Mouse (Mus musculus) ovary, adult 18-20 months (tissue): ENCODE measurements around the gene Cd52.
A peak's percentile ranks its signal among the peaks of the same experiment; 100 is the strongest.
"Not testable (repeated sequence)": the region's sequence is repeated elsewhere in the genome, so short reads cannot be mapped to it uniquely, and the experiment has no call there.

ENCODE experiments used
- DNase-seq: peaks from one replicate; pipeline ENCODE4 v3.0.0; 2022; ENCODE audit warnings: low spot score, mixed read lengths

Cd52 gene

DNA sequence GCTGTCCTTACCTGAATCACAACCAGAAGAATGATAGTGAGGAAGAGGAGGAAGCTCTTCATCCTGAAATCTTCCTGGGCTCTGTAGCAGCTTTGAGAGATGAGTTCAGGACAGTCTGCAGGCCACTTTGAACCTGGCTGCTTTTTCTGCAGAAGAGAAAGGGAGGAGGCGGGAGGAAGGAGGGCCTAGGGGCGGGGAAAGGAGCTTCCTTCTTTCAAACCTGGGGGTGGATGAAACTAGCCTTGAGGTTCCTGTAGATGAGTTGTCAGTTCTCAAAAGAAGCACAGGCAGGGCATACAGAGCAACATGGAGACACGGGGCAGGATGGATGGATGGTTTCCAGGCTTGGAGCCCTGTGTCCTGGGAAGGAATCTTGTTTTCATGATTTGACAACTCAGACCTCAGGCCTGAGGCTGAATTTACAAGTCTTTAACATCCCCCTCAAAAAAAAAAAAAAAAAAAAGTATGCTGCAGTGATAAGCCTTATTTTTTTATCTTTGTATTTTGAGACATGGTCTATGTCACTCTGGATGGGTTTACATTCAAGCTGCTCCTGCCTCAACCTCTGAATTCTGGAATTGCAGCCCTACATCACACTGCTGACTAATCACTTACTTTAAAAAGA is at the start of gene Cd52:
Gene Cd52 (minus strand): TSS at position 160 of the 625 bp plus-strand sequence.
- DNase-seq: no peak

DNA sequence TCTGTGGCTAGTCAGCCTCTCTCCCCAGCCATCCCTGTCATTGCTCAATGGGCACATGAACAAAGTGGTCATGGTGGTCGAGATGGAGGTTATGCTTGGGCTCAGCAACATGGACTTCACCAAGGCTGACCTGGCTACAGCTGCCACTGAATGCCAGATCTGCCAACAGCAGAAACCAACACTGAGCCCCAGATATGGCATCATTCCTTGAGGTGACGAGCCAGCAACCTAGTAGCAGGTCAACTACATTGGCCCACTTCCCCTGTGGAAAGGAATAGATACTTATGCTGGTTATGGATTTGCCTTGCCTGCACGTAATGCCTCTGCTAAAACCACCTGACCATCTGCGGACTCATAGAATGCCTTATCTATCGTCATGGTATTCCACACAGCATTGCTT is 49.4 kb upstream of the Cd52 start:
- not testable (repeated sequence) for DNase-seq

DNA sequence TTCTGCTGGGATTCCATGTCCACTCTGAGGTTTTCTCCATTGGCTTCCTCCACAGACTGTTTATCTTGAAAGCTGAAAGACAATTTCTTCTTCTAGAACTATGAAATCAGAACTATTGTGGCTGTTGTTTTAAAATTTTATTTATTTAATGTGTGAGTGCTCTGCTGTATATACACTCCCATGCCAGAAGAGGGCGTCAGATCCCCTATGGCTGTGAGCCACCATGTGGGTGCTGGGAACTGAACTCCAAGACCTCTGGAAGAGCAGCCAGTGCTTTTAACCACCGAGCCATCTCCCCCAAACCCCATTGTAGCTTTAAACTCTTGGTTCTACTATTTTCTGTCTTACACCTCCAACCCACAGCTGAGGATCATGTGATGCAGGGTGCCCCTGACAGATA is 44.0 kb upstream of the Cd52 start:
- DNase-seq: no peak

DNA sequence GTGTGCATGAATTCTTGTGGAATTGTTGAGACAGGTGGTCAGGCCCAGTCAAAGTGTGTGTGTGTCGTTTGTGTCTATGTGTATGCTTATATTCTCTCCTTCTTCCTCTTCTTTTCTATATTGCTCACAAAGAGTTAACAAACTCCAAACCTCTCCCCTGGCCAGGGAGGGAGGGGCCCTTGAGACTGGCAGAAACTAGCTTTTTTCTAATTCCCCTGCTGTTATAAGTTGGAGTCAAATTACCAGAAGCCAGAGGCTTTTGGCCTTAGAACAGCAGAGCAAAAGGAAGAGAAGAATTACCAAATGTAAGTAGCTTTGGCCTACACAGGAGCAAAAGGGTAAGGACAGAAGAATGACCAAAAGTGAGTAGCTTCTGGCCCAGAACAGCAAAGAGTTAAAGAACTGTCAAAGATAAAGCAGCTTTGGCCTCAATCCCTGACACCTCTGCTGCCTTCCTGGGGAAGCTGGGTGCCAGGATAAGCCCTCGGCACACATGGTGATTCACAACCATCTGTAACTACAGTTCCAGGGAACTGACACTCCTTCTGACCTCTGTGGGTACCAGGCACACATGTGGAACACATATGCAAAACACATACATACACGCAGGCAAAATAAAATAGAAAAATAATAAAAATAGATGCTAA is 41.5 kb upstream of the Cd52 start:
- no peak for DNase-seq

DNA sequence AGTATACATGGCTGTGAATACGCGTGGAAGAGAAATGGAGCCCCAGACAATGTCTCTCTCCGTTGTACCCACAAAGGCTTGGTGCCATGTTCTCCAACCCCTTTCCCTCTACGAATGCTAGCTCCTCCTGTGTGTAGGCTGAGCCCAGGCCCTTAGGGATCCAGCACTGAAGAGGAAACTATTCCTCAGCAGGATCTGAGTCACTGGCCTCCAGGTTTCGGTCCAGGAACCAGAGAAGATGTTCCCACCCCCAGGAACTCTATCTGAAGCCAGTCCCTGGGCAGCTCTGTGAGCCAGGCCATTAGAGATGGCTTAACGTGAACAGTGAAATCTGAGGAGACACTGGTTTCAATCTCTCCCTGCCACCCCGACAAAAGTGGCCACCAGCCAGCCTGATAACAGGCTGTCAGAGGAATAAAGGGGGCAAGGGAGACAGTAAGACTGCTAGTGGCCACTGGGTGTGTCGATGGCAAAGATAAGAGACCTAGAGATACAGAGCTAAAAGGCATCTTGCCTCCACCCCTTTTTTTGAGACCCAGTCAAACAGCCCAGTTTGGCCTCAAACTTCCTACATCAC is 37.7 kb upstream of the Cd52 start:
- no peak for DNase-seq

DNA sequence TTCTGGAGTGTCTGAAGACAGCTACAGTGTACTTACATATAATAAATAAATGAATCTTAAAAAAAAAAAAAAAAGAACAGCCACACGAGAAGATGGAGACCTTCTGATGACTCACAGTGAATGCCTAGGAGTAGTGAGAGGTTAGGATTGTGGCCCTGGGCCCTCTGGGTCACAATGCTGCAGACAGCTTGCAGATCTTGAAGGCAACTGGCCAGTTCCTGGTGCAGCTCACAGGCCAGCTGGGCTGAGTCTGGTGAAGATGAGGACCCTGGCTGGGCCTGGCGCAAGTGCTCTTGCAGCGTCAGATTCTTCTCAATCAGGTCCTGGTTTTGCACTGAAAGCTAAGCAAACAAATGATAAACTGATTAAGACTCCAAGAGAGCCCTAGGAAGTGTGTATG is 37.2 kb upstream of the Cd52 start:
- no peak for DNase-seq

DNA sequence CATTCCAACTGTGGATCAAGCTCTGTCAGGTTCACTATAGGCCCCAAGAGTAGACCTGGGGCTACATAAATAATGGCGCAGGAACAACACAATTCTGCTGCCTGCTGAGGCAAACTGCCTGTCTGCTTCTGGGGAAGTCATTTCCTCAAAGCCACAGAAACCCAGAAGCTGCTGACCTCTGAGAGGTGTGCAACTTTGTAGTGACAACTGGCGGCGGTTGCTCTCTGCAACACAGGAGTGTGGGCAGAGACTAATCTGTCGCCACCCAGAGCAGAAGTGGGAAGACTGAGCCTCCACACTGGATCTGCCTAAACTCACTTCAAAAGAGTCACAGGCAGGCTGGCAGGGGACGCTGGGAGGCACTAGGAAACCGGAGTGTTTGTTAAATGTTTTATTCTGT is 34.6 kb upstream of the Cd52 start:
- no peak for DNase-seq

DNA sequence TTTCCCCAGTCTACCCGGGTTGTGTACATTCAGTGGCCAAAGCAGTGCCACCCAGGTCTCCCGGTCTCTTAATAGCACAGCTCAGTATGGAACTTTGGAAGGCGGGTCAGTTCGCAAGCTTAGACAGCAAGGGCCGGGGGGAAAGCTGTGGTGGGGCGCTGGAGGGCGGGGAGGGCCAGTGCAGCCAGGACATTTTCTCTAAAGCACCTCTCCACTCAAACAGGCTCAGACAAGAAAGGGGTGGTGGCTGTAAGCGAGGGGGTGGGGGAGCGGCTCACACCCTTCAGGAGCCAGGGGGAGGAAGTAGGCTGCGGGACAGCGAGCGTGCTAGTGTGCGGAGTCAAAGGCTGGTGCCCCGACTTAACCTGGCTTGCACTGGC is 34.1 kb upstream of the Cd52 start:
- no peak for DNase-seq

DNA sequence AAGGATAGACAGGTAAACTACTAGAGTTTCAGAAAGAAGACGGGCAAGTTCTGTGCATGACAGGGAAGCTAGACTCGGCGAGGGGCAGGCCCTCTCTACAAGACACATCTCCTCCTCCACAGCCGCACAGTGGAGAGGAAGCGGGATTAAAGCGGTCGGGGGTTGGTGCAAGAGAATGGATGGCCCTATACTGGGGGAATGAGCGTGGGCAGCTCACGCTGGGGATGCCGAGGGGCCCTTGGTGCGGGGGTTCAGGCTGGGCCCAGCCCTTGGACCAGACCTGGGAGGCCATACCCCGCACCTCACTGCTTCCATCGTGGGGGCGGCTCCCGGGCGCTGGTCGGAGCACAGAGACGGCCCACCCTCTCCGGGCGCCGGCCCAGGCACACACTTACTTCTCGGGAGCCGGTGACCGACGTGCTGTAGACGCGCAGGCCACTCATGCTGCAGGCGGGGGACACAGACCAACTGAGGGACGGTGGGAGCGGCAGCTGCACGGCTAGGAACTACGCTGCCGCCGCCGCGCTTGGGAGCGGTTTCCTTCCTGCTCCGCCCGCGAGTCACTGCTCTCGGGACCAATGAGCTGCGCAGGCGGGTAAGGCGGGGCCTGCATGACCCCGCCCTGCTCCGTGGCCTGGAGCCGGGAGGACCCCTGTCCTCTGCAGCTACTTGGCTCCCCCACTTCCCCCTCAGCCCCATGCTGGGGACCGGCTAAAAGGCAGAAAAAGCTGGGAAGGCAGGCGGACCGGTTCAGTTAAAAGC is 33.5 kb upstream of the Cd52 start, which contains the start of gene Sh3bgrl3:
Gene Sh3bgrl3 (minus strand): TSS at position 569 of the 762 bp plus-strand sequence.
- peak; percentile 79 for DNase-seq

DNA sequence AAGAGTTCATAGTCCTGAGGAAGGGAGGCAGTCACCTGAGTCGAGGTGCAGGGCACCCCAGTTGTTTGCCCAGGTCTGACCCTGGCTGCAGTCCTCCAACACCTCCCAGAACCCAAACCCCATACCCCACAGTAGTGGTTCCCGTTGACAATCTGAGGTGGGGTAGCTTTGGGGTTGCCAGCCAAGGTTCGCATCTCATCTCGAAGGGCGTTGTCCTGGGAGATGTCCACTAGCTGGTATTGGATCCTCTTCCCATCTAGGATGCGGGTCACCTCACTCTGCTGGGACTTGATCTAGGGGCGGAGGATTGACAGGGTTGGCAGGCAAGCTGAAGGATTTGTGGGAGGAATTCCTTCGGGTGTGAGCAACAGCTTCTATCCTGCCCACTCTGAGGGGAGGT is 32.9 kb upstream of the Cd52 start:
- DNase-seq: no peak

DNA sequence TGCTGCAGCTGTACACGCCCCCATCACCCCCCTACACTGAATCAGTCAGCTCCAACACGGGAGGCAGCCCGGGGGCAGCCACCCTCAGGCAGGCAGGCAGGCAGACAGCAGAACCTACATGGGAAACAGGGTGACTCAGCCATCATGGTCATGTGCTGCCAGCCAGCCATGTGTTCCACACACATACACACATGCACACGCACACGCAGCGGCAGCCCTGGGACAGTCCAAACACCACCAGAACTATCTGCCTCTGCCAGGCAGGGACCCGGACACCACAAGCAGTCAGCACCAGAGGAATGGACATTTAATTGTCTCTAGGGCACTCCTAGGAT is 32.2 kb upstream of the Cd52 start:
- no peak for DNase-seq

DNA sequence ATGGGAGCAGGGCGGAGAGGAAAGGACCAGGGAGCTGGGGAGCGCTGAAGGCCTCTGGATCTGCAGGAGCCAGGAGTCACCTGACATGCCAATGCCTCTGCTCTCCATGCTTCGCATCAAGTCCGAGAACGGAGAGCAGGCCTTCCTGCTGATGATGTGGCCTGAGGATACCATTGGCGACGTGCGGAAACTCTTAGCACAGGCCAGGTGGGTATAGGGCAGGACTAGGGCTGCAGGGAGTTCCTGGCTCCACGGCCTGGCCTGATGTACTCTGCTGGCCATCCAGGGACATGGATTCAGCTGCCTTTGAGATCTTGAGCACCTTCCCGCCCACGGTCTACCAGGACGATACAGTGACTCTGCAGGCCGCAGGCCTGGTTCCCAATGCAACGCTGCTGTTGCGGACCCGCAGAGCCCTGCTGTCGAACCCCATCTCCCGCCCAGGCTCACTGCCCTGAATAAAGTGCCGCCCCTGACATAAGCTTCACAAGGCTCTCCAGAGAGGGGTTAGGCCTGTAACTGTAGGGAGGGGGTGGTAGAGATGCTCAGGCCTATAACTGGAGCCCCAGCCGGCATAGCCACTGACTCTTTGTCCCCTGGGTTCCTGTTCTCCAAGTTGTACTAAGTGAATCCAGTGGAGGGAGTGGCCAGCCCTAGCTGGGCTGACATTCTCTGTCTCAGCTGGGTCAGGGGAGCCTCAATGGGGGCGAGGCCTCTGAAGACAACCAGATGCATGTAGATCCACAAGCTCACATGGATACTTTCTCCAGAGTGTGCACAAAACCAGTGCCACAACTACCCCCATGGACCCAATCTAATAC is 31.6 kb upstream of the Cd52 start:
- no peak for DNase-seq

DNA sequence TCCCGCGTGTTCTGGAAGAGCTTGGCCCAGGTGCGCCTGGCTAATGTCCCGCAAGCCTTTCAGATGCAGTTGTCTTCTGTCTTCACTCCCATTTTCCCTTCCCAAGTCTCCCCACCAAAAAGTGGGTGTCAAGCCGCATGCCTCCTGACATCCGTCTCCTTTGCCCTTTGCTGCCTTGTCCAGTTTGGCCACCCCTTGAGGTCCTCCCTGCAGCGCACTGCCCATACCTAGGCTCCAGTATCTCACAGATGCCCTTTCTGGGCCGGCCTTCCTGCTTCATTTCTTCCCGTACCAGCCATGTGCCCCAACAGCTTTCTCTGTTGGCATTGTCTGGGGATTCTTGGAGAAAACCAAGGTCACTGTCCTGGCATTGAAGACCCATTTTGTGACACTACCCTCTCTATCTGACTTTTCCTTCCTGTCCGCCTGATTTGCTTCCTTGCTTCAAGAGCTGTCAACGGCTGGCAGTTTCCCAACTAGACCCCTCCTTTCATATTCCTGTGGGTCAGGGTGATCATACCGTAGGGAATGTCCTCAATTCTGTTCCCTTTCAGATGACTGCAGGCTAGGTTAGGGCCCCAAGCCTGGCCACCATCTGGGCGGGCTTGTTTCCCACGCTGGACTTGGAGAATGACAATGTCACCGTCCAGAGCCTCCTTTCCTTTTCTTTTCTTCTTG is 30.6 kb upstream of the Cd52 start:
- DNase-seq: no peak

DNA sequence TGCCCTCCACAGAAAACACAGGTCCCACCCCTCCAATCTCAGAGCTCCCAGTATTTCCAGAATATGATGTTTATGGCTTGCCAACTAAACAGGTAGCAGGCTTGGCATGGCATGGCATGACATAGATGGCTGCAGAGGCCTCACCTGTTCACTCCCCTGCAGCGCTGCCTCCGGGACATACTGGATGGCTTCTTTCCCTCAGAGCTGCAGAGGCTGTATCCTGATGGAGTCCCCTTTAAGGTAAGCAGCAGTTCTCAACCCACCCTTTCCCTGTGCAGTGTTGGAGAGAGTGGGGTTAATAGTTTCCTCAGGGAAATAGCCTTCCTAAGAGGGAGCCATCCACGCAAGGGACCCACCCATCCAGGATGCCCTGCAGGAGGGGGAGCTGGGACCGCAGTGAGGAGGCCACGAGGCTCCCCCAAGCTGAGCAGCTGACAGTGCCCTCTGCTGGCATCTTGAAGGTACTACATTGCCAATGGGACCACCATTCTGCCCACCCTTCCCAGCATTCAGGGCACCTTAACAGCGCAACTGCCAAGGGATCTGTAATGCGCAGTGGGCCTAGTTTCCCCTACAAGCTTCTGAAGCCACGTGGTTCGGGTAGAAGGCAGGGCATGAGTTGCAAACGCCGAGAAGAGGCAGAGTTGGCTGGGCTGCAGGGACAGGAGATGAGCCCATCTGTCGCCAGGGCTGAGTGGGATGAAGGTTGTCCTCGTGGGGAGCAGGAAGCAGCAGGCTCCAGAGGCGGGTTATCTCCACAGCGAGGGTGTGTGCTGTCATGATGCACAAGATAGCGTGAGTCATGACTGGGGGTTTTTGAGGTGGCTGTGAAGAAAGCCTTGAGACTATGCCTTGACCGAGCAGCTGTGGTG is 29.0 kb upstream of the Cd52 start:
- DNase-seq: no peak

DNA sequence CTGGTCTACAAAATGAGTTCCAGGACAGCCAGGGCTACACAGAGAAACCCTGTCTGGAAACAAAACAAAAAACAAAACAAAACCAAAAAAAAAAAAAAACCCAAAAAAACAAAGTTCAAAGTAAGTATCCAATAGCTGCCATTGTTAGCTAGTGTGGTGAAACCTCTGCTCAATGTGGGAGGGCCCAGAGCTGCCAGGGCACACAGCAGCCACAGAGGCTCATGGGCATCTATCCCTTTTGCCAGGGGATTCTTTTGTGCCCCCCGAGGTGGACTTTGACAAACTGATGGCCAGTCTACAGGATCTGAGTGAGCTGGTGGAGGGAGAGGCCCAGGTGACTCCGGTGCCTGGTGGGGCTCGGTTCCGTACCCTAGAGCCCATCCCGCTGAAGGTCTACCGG is 28.3 kb upstream of the Cd52 start:
- DNase-seq: no peak

DNA sequence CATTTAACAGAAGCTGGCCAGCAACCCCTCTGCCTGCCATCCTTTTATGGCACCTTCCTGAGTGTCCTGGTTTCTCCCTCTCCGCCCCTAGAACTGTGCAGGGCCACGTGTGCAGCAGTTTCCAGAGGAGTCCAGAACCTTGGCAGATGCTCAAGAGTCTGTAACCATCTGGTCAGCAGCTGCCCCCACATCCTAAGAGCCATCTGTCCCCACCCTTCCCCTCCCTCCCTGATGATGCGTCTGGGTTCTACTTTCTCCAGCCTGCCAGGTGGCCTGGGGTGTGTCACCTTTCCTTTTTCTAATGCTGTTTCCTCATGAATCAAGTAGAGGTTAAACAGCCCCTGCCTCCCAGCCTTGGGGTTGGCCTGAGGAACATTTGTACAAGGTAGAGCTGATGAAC is 27.4 kb upstream of the Cd52 start:
- no peak for DNase-seq

DNA sequence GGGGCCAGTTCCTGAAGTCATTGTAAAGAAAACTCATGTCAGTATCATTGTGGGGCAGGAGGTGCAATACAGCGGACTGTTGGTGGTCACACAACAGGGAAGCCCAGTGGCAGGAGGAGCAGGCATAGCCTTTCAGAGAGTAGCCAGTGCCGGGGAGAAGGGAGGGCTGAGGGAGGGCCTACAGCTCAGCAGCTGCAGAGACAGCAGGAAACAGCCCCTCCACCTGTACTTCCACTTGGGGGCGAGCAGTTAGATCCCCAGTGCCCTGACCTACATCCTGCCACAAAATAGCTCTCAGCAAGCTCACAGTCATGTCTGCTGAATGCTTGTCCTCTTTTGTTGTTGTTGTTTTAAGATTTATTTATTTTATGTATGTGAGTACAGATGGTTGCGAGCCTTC is 26.7 kb upstream of the Cd52 start:
- no peak for DNase-seq

DNA sequence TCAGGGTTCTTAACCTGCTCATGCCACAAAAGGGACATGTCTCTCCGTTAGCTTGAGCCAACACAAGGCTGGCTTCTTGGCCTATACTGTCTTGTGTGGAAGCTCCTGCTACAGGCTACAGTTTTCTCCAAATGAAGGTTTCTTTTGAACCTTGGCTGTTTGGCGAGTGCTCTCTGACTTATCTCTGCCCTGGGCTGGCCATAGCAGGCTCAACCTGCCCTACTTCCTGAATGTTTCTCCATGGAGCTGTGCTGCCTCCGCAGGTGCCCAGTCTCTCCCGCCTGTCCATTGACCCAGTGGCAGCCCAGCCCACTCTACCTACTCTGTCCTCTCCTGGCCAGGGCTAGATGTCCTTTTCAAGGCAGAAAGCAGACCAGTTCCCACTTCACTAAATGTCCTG is 26.0 kb upstream of the Cd52 start:
- DNase-seq: no peak

DNA sequence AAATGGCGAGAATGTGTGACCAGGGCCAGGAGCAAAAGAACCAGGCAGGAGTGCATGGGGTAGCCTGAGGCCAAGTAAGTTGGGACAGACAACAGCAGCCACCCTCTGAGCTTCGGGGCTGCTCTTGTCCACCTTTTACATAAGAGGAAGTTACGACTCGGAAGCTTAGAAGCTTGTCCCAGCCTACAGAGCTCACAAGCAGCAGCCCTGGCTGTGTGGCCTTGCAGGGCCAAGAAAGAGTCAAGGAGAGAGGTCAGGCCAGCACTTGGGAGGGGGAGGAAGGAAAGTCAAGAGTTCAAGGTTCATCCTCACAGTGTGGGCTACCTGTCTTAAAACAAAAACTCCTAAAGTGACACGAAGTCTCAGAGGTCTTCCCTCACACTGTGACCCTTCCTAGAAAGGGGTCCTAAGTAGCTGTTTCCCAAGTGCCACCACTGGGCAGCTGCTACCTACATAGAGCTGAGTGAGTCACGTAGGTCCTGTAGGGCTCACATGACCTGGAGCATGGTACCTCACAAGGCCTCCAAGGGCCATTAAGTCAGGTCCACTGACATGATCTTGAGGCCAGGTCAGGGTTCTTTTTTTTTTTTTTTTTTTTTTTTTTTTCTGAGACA is 25.4 kb upstream of the Cd52 start:
- DNase-seq: no peak

DNA sequence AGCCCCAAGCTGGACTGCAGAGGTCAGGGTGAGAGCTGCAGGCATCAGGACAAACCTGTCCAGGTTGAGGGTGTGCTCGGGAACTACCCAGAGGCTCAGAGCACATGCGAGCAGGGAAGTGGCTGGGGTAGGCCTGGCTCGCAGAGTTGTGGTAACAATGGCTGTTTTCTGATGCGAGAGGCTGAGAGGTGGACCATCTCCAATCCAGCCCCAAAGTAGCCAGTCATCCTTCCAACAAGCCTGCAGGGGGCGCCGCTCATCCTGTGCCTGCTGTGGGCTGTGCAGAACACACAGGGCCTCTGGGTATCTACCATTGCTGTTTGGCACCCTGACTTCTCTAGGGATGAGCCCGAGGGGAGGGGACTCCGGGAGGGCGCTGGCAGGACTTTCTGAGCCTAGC is 24.8 kb upstream of the Cd52 start:
- DNase-seq: no peak
